Mouse (Mus musculus) heart, postnatal 0 days (tissue): ENCODE data around the gene Ppp1r9b.

ENCODE experiments used
- CTCF ChIP-seq: IDR thresholded peaks from 2 replicates; pipeline ENCODE4 v1.5.1; 2016; ENCODE audit warnings: antibody characterized with exemption, control low read depth, low read depth
- EP300 ChIP-seq: IDR thresholded peaks from 2 replicates; pipeline ENCODE4 v1.6.1; 2016; ENCODE audit warnings: antibody characterized with exemption, low read depth

GRCm38 (mm10) chr11:95000548-95000947 lies 9.7 kb downstream of the Ppp1r9b start:
- TF ChIP-seq CTCF, result no peak
- TF ChIP-seq EP300, result no peak
